Mouse (Mus musculus): Measurements from ENCODE around the gene Sct. TPM values are rescaled to one million over a fixed set of nuclear protein-coding genes. Genes with fewer than 3 reads are reported as not detected.

The Sct gene
- polyA plus RNA-seq, 1 experiment, result not detected

- TF ChIP-seq POLR2A (IDR thresholded peaks at IDR 0.05; ENCODE audit: borderline replicate concordance, control insufficient read depth, low read depth, low read length), result no peak
- no peak for TF ChIP-seq CTCF (IDR thresholded peaks at IDR 0.05; ENCODE audit: control insufficient read depth, insufficient read depth, low read length)
- H3K27ac ChIP-seq (ENCODE audit: control insufficient read depth, insufficient read depth, low read depth, low read length, poor library complexity), result no peak overlapping the region
- WGBS, result 90% methylated on average over 3 of the region's 3 CpGs
- no peak overlapping the region for H3K4me3 ChIP-seq (replicated peaks; ENCODE audit: control insufficient read depth, low read depth, low read length)
- H3K4me1 ChIP-seq (ENCODE audit: control insufficient read depth, insufficient read depth, low read length), result peaks cover 3% of the 10 kb centered on the region; the same call in 1 of the 2 replicates
Observed at GRCm38 (mm10) chr7:141231111-141231510, 47.8 kb downstream of the Sct start.

- Histone ChIP-seq H3K4me3 (replicated peaks; ENCODE audit: control insufficient read depth, low read depth, low read length) (no peak overlapping the region), H3K27ac (ENCODE audit: control insufficient read depth, insufficient read depth, low read depth, low read length, poor library complexity) (no peak overlapping the region), H3K4me1 (ENCODE audit: control insufficient read depth, insufficient read depth, low read length) (peaks cover 3% of the 10 kb centered on the region; the same call in 1 of the 2 replicates)
- no peak for TF ChIP-seq POLR2A (IDR thresholded peaks at IDR 0.05; ENCODE audit: borderline replicate concordance, control insufficient read depth, low read depth, low read length)
- TF ChIP-seq CTCF (IDR thresholded peaks at IDR 0.05; ENCODE audit: control insufficient read depth, insufficient read depth, low read length), result no peak
- 91% methylated on average over 4 of the region's 4 CpGs for WGBS
Observed at GRCm38 (mm10) chr7:141230570-141230969, 48.4 kb downstream of the Sct start.

- no peak overlapping the region for H3K27ac ChIP-seq (ENCODE audit: control insufficient read depth, insufficient read depth, low read depth, low read length, poor library complexity)
- 44% methylated on average over 6 of the region's 6 CpGs for WGBS
- H3K4me3 ChIP-seq (replicated peaks; ENCODE audit: control insufficient read depth, low read depth, low read length), result peak overlapping the region; percentile 73
- no peak for TF ChIP-seq CTCF (IDR thresholded peaks at IDR 0.05; ENCODE audit: control insufficient read depth, insufficient read depth, low read length)
- no peak for TF ChIP-seq POLR2A (IDR thresholded peaks at IDR 0.05; ENCODE audit: borderline replicate concordance, control insufficient read depth, low read depth, low read length)
- peaks cover 3% of the 10 kb centered on the region; the same call in 1 of the 2 replicates for H3K4me1 ChIP-seq (ENCODE audit: control insufficient read depth, insufficient read depth, low read length)
Observed at GRCm38 (mm10) chr7:141229702-141230101, 49.2 kb downstream of the Sct start.

Other genes starting within 250 kb of the Sct start
- 0.36 and 2.1 TPM in 2 replicates for gene B4galnt4, start 218.0 kb downstream of the Sct start, polyA plus RNA-seq (2011; ENCODE audit: insufficient read depth, insufficient read length, low replicate concordance, missing spikeins)
- 5.4 and 15.9 TPM in 2 replicates for gene Pkp3, start 200.9 kb downstream of the Sct start, polyA plus RNA-seq (2011; ENCODE audit: insufficient read depth, insufficient read length, low replicate concordance, missing spikeins)
- gene Sigirr, start 178.6 kb downstream of the Sct start, polyA plus RNA-seq (2011; ENCODE audit: insufficient read depth, insufficient read length, low replicate concordance, missing spikeins), result 10.4 and 19.8 TPM in 2 replicates
- gene Ano9, start 161.3 kb downstream of the Sct start, polyA plus RNA-seq (2011; ENCODE audit: insufficient read depth, insufficient read length, low replicate concordance, missing spikeins), result 2.5 TPM in 1 of 2 replicates, not detected in the other
- gene Ptdss2, start 156.8 kb downstream of the Sct start, polyA plus RNA-seq (2011; ENCODE audit: insufficient read depth, insufficient read length, low replicate concordance, missing spikeins), result 66.7 and 84.6 TPM in 2 replicates
- gene Rnh1, start 106.3 kb downstream of the Sct start, polyA plus RNA-seq (2011; ENCODE audit: insufficient read depth, insufficient read length, low replicate concordance, missing spikeins), result 17.8 and 27.6 TPM in 2 replicates
- 108 and 168 TPM in 2 replicates for gene Hras, start 85.1 kb downstream of the Sct start, polyA plus RNA-seq (2011; ENCODE audit: insufficient read depth, insufficient read length, low replicate concordance, missing spikeins)
- 2.2 and 3.1 TPM in 2 replicates for gene Lrrc56, start 85.0 kb downstream of the Sct start, polyA plus RNA-seq (2011; ENCODE audit: insufficient read depth, insufficient read length, low replicate concordance, missing spikeins)
- 0.47 and 1.9 TPM in 2 replicates for gene Lmntd2, start 65.1 kb downstream of the Sct start, polyA plus RNA-seq (2011; ENCODE audit: insufficient read depth, insufficient read length, low replicate concordance, missing spikeins)
- gene Rassf7, start 63.3 kb downstream of the Sct start, polyA plus RNA-seq (2011; ENCODE audit: insufficient read depth, insufficient read length, low replicate concordance, missing spikeins), result 10.1 and 17.9 TPM in 2 replicates
- 76.7 and 130 TPM in 2 replicates for gene Phrf1, start 50.3 kb downstream of the Sct start, polyA plus RNA-seq (2011; ENCODE audit: insufficient read depth, insufficient read length, low replicate concordance, missing spikeins)
- gene Irf7, start 12.7 kb downstream of the Sct start, polyA plus RNA-seq (2011; ENCODE audit: insufficient read depth, insufficient read length, low replicate concordance, missing spikeins), result 37.9 and 60.3 TPM in 2 replicates
- gene Cdhr5, start 2.3 kb downstream of the Sct start, polyA plus RNA-seq (2011; ENCODE audit: insufficient read depth, insufficient read length, low replicate concordance, missing spikeins), result not detected in 2 replicates
- gene Drd4, start 12.9 kb upstream of the Sct start, polyA plus RNA-seq (2011; ENCODE audit: insufficient read depth, insufficient read length, low replicate concordance, missing spikeins), result not detected in 2 replicates
- 49.1 and 51.4 TPM in 2 replicates for gene Deaf1, start 48.6 kb upstream of the Sct start, polyA plus RNA-seq (2011; ENCODE audit: insufficient read depth, insufficient read length, low replicate concordance, missing spikeins)
- gene Tmem80, start 48.6 kb upstream of the Sct start, polyA plus RNA-seq (2011; ENCODE audit: insufficient read depth, insufficient read length, low replicate concordance, missing spikeins), result 23.5 and 33.0 TPM in 2 replicates
- gene Eps8l2, start 59.7 kb upstream of the Sct start, polyA plus RNA-seq (2011; ENCODE audit: insufficient read depth, insufficient read length, low replicate concordance, missing spikeins), result 0.57 and 0.79 TPM in 2 replicates
- gene Taldo1, start 113.1 kb upstream of the Sct start, polyA plus RNA-seq (2011; ENCODE audit: insufficient read depth, insufficient read length, low replicate concordance, missing spikeins), result 324 and 522 TPM in 2 replicates
- 26.2 and 33.6 TPM in 2 replicates for gene Gatd1, start 135.0 kb upstream of the Sct start, polyA plus RNA-seq (2011; ENCODE audit: insufficient read depth, insufficient read length, low replicate concordance, missing spikeins)
- 3.4 TPM in 1 of 2 replicates, not detected in the other for gene Cend1, start 150.4 kb upstream of the Sct start, polyA plus RNA-seq (2011; ENCODE audit: insufficient read depth, insufficient read length, low replicate concordance, missing spikeins)
- gene Slc25a22, start 158.8 kb upstream of the Sct start, polyA plus RNA-seq (2011; ENCODE audit: insufficient read depth, insufficient read length, low replicate concordance, missing spikeins), result 18.1 and 30.3 TPM in 2 replicates
- 19.4 and 39.6 TPM in 2 replicates for gene Pidd1, start 164.9 kb upstream of the Sct start, polyA plus RNA-seq (2011; ENCODE audit: insufficient read depth, insufficient read length, low replicate concordance, missing spikeins)
- gene Rplp2, start 168.2 kb upstream of the Sct start, polyA plus RNA-seq (2011; ENCODE audit: insufficient read depth, insufficient read length, low replicate concordance, missing spikeins), result 2,580 and 2,615 TPM in 2 replicates
- 14.4 and 21.3 TPM in 2 replicates for gene Pnpla2, start 176.1 kb upstream of the Sct start, polyA plus RNA-seq (2011; ENCODE audit: insufficient read depth, insufficient read length, low replicate concordance, missing spikeins)
- 12.4 and 20.7 TPM in 2 replicates for gene Cracr2b, start 182.0 kb upstream of the Sct start, polyA plus RNA-seq (2011; ENCODE audit: insufficient read depth, insufficient read length, low replicate concordance, missing spikeins)
- gene Cd151, start 188.3 kb upstream of the Sct start, polyA plus RNA-seq (2011; ENCODE audit: insufficient read depth, insufficient read length, low replicate concordance, missing spikeins), result 22.5 and 34.2 TPM in 2 replicates
- 5.0 and 7.9 TPM in 2 replicates for gene Polr2l, start 196.0 kb upstream of the Sct start, polyA plus RNA-seq (2011; ENCODE audit: insufficient read depth, insufficient read length, low replicate concordance, missing spikeins)
- gene Tspan4, start 196.1 kb upstream of the Sct start, polyA plus RNA-seq (2011; ENCODE audit: insufficient read depth, insufficient read length, low replicate concordance, missing spikeins), result 13.2 and 16.4 TPM in 2 replicates

All from bone marrow, adult 2 months (tissue).